Mouse (Mus musculus) heart, adult 2 months (tissue): ENCODE data around the gene Rae1.

ENCODE experiments used
- CTCF ChIP-seq: fragments of 200-600 bp; IDR thresholded peaks from 2 replicates; pipeline ENCODE4 v1.8.1; 2022; ENCODE audit warnings: antibody characterized with exemption, mild to moderate bottlenecking, moderate library complexity
- EP300 ChIP-seq: fragments of 200-500 bp; IDR thresholded peaks from 2 replicates; pipeline ENCODE4 v1.6.1; 2011; ENCODE audit warnings: low read depth, low read length, control low read depth; ENCODE audit not compliant: insufficient read depth
- POLR2A ChIP-seq: fragments of 200-500 bp; IDR thresholded peaks from 2 replicates; pipeline ENCODE4 v1.6.1; 2011; ENCODE audit warnings: mild to moderate bottlenecking, low read depth, low read length, control low read depth; ENCODE audit not compliant: insufficient read depth

DNA sequence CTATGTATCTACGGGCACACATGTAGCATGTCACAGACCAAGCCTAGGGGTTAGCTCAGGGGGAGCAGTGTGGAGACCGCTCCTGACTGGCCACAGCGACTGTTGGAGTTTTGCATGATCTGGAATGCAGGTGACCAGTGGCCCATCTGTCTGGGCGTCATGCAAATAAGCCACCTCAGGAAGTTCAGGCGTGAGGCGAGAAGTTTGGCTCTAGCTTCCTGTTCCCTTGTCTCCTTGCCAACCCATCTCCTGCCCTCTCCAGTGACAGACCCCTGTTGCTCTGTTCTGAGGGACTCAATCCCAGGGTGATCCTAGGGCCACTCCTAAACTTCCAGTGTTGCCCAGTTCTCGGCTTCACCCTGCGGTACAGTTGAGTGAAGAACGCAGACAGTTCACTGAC, 60.5 kb downstream of the Rae1 start:
- TF ChIP-seq CTCF = no peak
- TF ChIP-seq POLR2A = no peak
- no peak for TF ChIP-seq EP300
